Mouse (Mus musculus): ENCODE data around the gene Olfr715. TPM values are rescaled to one million over a fixed set of nuclear protein-coding genes. Genes with fewer than 3 reads are reported as not detected.
"Not testable (repeated sequence)": the region's sequence is repeated elsewhere in the genome, so short reads cannot be mapped to it uniquely, and the experiment has no call there.

Gene Olfr715
- 0.02 TPM in 1 of 2 replicates, not detected in the other for polyA plus RNA-seq (2015; fragmentation: Nextera tagmentation; extraction: Ambion mirVana)

GRCm38 (mm10) chr7:107130983-107131382, at the start of gene Olfr715:
TSS of gene Olfr715 (minus strand) at chr7:107131083.
- not testable (repeated sequence) for H3K4me1 ChIP-seq (replicated peaks; ENCODE audit: control insufficient read depth, insufficient read depth); DNase-seq (ENCODE audit: low spot score); H3K4me3 ChIP-seq (ENCODE audit: low read depth, low read length); H3K36me3 ChIP-seq (ENCODE audit: control insufficient read depth, insufficient read depth, low read length); H3K27me3 ChIP-seq (ENCODE audit: control insufficient read depth, insufficient read depth, low read length); H3K9ac ChIP-seq (ENCODE audit: low read length); ATAC-seq (ENCODE audit: low FRiP score, low TSS enrichment); H3K4me2 ChIP-seq (replicated peaks; ENCODE audit: low read depth); H3K27ac ChIP-seq (replicated peaks); H3K9me3 ChIP-seq (ENCODE audit: control insufficient read depth, low read length)
- WGBS, result 50% methylated on average over 1 of the region's 3 CpGs

DNA sequence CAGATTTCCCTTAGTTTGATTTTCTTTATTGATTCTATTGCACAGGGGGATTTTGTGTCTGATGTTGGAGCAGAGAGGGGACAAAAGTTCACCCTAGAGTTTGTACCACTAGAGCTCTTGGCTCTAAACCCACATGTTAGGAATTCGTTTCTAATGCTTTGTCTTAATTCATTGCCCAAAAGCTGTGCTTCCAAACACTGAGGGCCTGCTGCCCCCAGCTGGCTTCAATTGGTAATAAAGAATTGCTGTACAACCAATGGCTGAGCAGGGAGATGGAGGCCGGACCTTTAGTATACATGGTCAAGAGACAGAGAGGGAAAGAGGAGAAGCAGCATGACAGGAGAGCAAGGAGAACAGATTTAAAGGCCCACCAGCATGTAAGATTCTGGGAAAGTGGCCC, 49.5 kb upstream of the Olfr715 start:
- TF ChIP-seq EP300 (optimal IDR thresholded peaks at IDR 0.05) (no peak), CTCF (IDR thresholded peaks at IDR 0.05; ENCODE audit: low read depth) (no peak)
- H3K27me3 ChIP-seq (ENCODE audit: control insufficient read depth, insufficient read depth, low read length), result no peaks in the 10 kb centered on the region
- H3K9me3 ChIP-seq (ENCODE audit: control insufficient read depth, low read length), result no peaks in the 10 kb centered on the region
- no peak overlapping the region for H3K4me3 ChIP-seq (ENCODE audit: low read depth, low read length)
- WGBS, result 41% methylated on average over 2 of the region's 2 CpGs
- H3K4me2 ChIP-seq (replicated peaks; ENCODE audit: low read depth), result no peak overlapping the region
- H3K36me3 ChIP-seq (ENCODE audit: control insufficient read depth, insufficient read depth, low read length), result no peaks in the 10 kb centered on the region
- ATAC-seq (ENCODE audit: low FRiP score, low TSS enrichment) (no peak), DNase-seq (ENCODE audit: low spot score) (no peak)
- no peaks in the 10 kb centered on the region for H3K4me1 ChIP-seq (replicated peaks; ENCODE audit: control insufficient read depth, insufficient read depth)
- H3K27ac ChIP-seq (replicated peaks), result no peak overlapping the region
- no peak overlapping the region for H3K9ac ChIP-seq (ENCODE audit: low read length)

- no peaks in the 10 kb centered on the region for H3K27me3 ChIP-seq (ENCODE audit: control insufficient read depth, insufficient read depth, low read length)
- ATAC-seq (ENCODE audit: low FRiP score, low TSS enrichment), result no peak
- no peaks in the 10 kb centered on the region for H3K9me3 ChIP-seq (ENCODE audit: control insufficient read depth, low read length)
- no peak within 1 kb of the TSS for H3K27ac ChIP-seq (replicated peaks)
- H3K4me1 ChIP-seq (replicated peaks; ENCODE audit: control insufficient read depth, insufficient read depth), result no peaks in the 10 kb centered on the region
- no peak within 1 kb of the TSS for H3K4me2 ChIP-seq (replicated peaks; ENCODE audit: low read depth)
- 80% methylated on average over 10 of the region's 10 CpGs for WGBS
- H3K9ac ChIP-seq (ENCODE audit: low read length), result no peak within 1 kb of the TSS
- no peak for DNase-seq (ENCODE audit: low spot score)
- no peak for TF ChIP-seq EP300 (optimal IDR thresholded peaks at IDR 0.05)
- TF ChIP-seq CTCF (IDR thresholded peaks at IDR 0.05; ENCODE audit: low read depth), result no peak
- H3K36me3 ChIP-seq (ENCODE audit: control insufficient read depth, insufficient read depth, low read length), result no peaks in the 10 kb centered on the region
- H3K4me3 ChIP-seq (ENCODE audit: low read depth, low read length), result no peak within 1 kb of the TSS
Observed at GRCm38 (mm10) chr7:107166690-107167089, 35.8 kb upstream of the Olfr715 start, which contains the start of gene Nlrp14. TSS of gene Nlrp14 (plus strand) at chr7:107166990.

DNA sequence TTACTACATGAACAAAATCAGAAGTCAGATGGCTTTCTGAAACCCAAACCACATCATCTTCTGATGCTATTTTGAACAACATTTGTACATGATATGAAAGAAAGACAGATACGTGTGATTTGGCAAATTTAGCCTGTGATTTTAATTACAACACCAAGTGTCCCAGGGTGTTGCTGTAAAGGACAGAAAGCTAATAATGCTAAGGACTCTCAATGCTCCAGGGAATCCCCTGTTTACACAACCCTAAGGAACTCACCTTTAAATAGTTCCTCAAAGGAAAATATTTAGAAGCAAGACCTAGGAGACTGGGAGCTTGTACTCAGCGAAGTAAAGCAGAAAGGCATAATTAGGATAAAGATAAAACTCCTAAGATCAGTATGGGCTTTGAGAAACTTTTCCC, 7.1 kb upstream of the Olfr715 start, which contains the start of gene Olfr716:
Olfr716 (plus strand) TSS at position 301 of the 400 bp plus-strand sequence.
- H3K4me1 ChIP-seq (replicated peaks; ENCODE audit: control insufficient read depth, insufficient read depth); H3K4me2 ChIP-seq (replicated peaks; ENCODE audit: low read depth); H3K9ac ChIP-seq (ENCODE audit: low read length); H3K4me3 ChIP-seq (ENCODE audit: low read depth, low read length); DNase-seq (ENCODE audit: low spot score); H3K27ac ChIP-seq (replicated peaks); ATAC-seq (ENCODE audit: low FRiP score, low TSS enrichment); H3K27me3 ChIP-seq (ENCODE audit: control insufficient read depth, insufficient read depth, low read length); H3K36me3 ChIP-seq (ENCODE audit: control insufficient read depth, insufficient read depth, low read length); H3K9me3 ChIP-seq (ENCODE audit: control insufficient read depth, low read length): not testable (repeated sequence)
- 62% methylated on average over 2 of the region's 2 CpGs for WGBS

GRCm38 (mm10) chr7:107110269-107110668, 20.6 kb downstream of the Olfr715 start, which contains the start of gene Olfr715b:
TSS of gene Olfr715b (minus strand) at chr7:107110369.
- H3K4me2 ChIP-seq (replicated peaks; ENCODE audit: low read depth); H3K4me1 ChIP-seq (replicated peaks; ENCODE audit: control insufficient read depth, insufficient read depth); DNase-seq (ENCODE audit: low spot score); H3K36me3 ChIP-seq (ENCODE audit: control insufficient read depth, insufficient read depth, low read length); H3K27ac ChIP-seq (replicated peaks); H3K9me3 ChIP-seq (ENCODE audit: control insufficient read depth, low read length); H3K4me3 ChIP-seq (ENCODE audit: low read depth, low read length); ATAC-seq (ENCODE audit: low FRiP score, low TSS enrichment); H3K9ac ChIP-seq (ENCODE audit: low read length); H3K27me3 ChIP-seq (ENCODE audit: control insufficient read depth, insufficient read depth, low read length): not testable (repeated sequence)
- 75% methylated on average over 1 of the region's 2 CpGs for WGBS

DNA sequence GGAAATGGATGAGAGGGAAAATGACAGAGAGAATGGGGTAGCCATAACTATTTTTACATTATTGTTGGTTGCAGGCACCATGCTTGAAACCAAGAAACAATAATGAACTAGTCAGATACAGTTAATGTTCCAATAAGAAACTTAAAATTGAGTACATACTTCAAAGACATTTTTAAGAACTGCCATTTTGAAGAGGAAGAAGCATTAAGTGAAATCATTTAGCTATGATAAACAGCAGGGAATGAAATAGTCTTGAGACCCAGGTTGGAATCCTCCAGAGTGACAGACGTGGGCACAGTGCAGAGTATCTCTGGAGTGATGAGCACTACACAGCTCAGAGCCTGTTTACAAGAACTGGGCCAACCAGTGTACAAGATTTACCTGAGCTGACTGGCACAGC, 38.0 kb downstream of the Olfr715 start, which contains the start of gene Olfr17:
Olfr17 (plus strand) TSS at position 301 of the 400 bp plus-strand sequence.
- Histone ChIP-seq H3K9ac (ENCODE audit: low read length) (no peak within 1 kb of the TSS), H3K4me3 (ENCODE audit: low read depth, low read length) (no peak within 1 kb of the TSS), H3K4me1 (replicated peaks; ENCODE audit: control insufficient read depth, insufficient read depth) (no peaks in the 10 kb centered on the region), H3K36me3 (ENCODE audit: control insufficient read depth, insufficient read depth, low read length) (no peaks in the 10 kb centered on the region), H3K9me3 (ENCODE audit: control insufficient read depth, low read length) (no peaks in the 10 kb centered on the region), H3K27me3 (ENCODE audit: control insufficient read depth, insufficient read depth, low read length) (no peaks in the 10 kb centered on the region), H3K27ac (replicated peaks) (no peak within 1 kb of the TSS), H3K4me2 (replicated peaks; ENCODE audit: low read depth) (no peak within 1 kb of the TSS)
- ATAC-seq (ENCODE audit: low FRiP score, low TSS enrichment) (no peak), DNase-seq (ENCODE audit: low spot score) (no peak)
- TF ChIP-seq EP300 (optimal IDR thresholded peaks at IDR 0.05), result no peak
- no peak for TF ChIP-seq CTCF (IDR thresholded peaks at IDR 0.05; ENCODE audit: low read depth)
- 24% methylated on average over 1 of the region's 1 CpGs for WGBS

Other genes starting within 250 kb of the Olfr715 start
- not detected in 2 replicates for gene Olfr706, start 242.9 kb downstream of the Olfr715 start, polyA plus RNA-seq (2015; fragmentation: Nextera tagmentation; extraction: Ambion mirVana)
- gene Olfr707, start 229.8 kb downstream of the Olfr715 start, polyA plus RNA-seq (2015; fragmentation: Nextera tagmentation; extraction: Ambion mirVana), result not detected in 2 replicates
- not detected in 2 replicates for gene Olfr1532-ps1, start 223.1 kb downstream of the Olfr715 start, polyA plus RNA-seq (2015; fragmentation: Nextera tagmentation; extraction: Ambion mirVana)
- not detected in 2 replicates for gene Olfr709-ps1, start 198.9 kb downstream of the Olfr715 start, polyA plus RNA-seq (2015; fragmentation: Nextera tagmentation; extraction: Ambion mirVana)
- 0.07 TPM in 1 of 2 replicates, not detected in the other for gene Olfr710, start 182.8 kb downstream of the Olfr715 start, polyA plus RNA-seq (2015; fragmentation: Nextera tagmentation; extraction: Ambion mirVana)
- gene Olfr6, start 167.1 kb downstream of the Olfr715 start, polyA plus RNA-seq (2015; fragmentation: Nextera tagmentation; extraction: Ambion mirVana), result not detected in 2 replicates
- gene Olfr711, start 155.6 kb downstream of the Olfr715 start, polyA plus RNA-seq (2015; fragmentation: Nextera tagmentation; extraction: Ambion mirVana), result not detected in 2 replicates
- not detected in 2 replicates for gene Olfr2, start 125.0 kb downstream of the Olfr715 start, polyA plus RNA-seq (2015; fragmentation: Nextera tagmentation; extraction: Ambion mirVana)
- gene Olfr713, start 99.9 kb downstream of the Olfr715 start, polyA plus RNA-seq (2015; fragmentation: Nextera tagmentation; extraction: Ambion mirVana), result not detected in 2 replicates
- not detected in 2 replicates for gene Olfr714, start 60.1 kb downstream of the Olfr715 start, polyA plus RNA-seq (2015; fragmentation: Nextera tagmentation; extraction: Ambion mirVana)
- not detected in 2 replicates for gene Olfr17, start 37.9 kb downstream of the Olfr715 start, polyA plus RNA-seq (2015; fragmentation: Nextera tagmentation; extraction: Ambion mirVana)
- gene Olfr715b, start 20.7 kb downstream of the Olfr715 start, polyA plus RNA-seq (2015; fragmentation: Nextera tagmentation; extraction: Ambion mirVana), result not detected in 2 replicates
- gene Olfr716, start 7.2 kb upstream of the Olfr715 start, polyA plus RNA-seq (2015; fragmentation: Nextera tagmentation; extraction: Ambion mirVana), result not detected in 2 replicates
- not detected in 2 replicates for gene Nlrp14, start 35.9 kb upstream of the Olfr715 start, polyA plus RNA-seq (2015; fragmentation: Nextera tagmentation; extraction: Ambion mirVana)
- gene Rbmxl2, start 78.4 kb upstream of the Olfr715 start, polyA plus RNA-seq (2015; fragmentation: Nextera tagmentation; extraction: Ambion mirVana), result not detected in 2 replicates
- gene Syt9, start 239.6 kb upstream of the Olfr715 start, polyA plus RNA-seq (2015; fragmentation: Nextera tagmentation; extraction: Ambion mirVana), result 1.5 and 1.6 TPM in 2 replicates

Data from stomach, postnatal 0 days (tissue).